Mouse (Mus musculus) thymus, postnatal 14 days (tissue): ENCODE measurements around the gene Cfap65.

Experiments
- DNase-seq: peaks from one replicate; pipeline ENCODE4 v3.0.0; 2021

Gene Cfap65

GRCm38 (mm10) chr1:74935402-74935801 is at the start of gene Cfap65:
Gene Cfap65, minus strand, starts transcription at chr1:74935599.
- DNase-seq = no peak

- no peak for DNase-seq
Observed at GRCm38 (mm10) chr1:74977001-74977400, 41.6 kb upstream of the Cfap65 start.

- DNase-seq = no peak
Observed at GRCm38 (mm10) chr1:74975936-74976335, 40.5 kb upstream of the Cfap65 start.

GRCm38 (mm10) chr1:74973590-74973989 is 38.2 kb upstream of the Cfap65 start:
- DNase-seq = no peak

GRCm38 (mm10) chr1:74971353-74972050 is 36.1 kb upstream of the Cfap65 start:
- no peak for DNase-seq

- DNase-seq = no peak
Observed at GRCm38 (mm10) chr1:74967962-74968580, 32.7 kb upstream of the Cfap65 start.

GRCm38 (mm10) chr1:74964494-74965215 is 29.3 kb upstream of the Cfap65 start:
- peak; percentile 55 for DNase-seq

GRCm38 (mm10) chr1:74962853-74963227 is 27.4 kb upstream of the Cfap65 start:
- DNase-seq = no peak

- DNase-seq = no peak
Observed at GRCm38 (mm10) chr1:74962126-74962852, 26.9 kb upstream of the Cfap65 start.

- DNase-seq = no peak
Observed at GRCm38 (mm10) chr1:74961722-74962121, 26.3 kb upstream of the Cfap65 start.

- DNase-seq = no peak
Observed at GRCm38 (mm10) chr1:74960059-74960458, 24.7 kb upstream of the Cfap65 start.

GRCm38 (mm10) chr1:74951556-74952210 is 16.3 kb upstream of the Cfap65 start, which contains the start of gene Ihh:
Gene Ihh, minus strand, starts transcription at chr1:74951672.
- no peak for DNase-seq

- DNase-seq = no peak
Observed at GRCm38 (mm10) chr1:74950576-74951490, 15.4 kb upstream of the Cfap65 start.

- DNase-seq = no peak
Observed at GRCm38 (mm10) chr1:74950066-74950465, 14.7 kb upstream of the Cfap65 start.

- no peak for DNase-seq
Observed at GRCm38 (mm10) chr1:74949666-74950050, 14.3 kb upstream of the Cfap65 start.

GRCm38 (mm10) chr1:74948784-74949665 is 13.6 kb upstream of the Cfap65 start:
- peak; percentile 53 for DNase-seq

- no peak for DNase-seq
Observed at GRCm38 (mm10) chr1:74947986-74948670, 12.7 kb upstream of the Cfap65 start.

GRCm38 (mm10) chr1:74941651-74942360 is 6.4 kb upstream of the Cfap65 start:
- no peak for DNase-seq

GRCm38 (mm10) chr1:74939762-74940161 is 4.4 kb upstream of the Cfap65 start:
- no peak for DNase-seq
